Mouse (Mus musculus): ENCODE results near the gene Mpv17l2. TPM values are rescaled to one million over a fixed set of nuclear protein-coding genes. Genes with fewer than 3 reads are reported as not detected.

Gene Mpv17l2
- polyA plus RNA-seq, 1 experiment from 2014 or later: 29.6 TPM

DNA sequence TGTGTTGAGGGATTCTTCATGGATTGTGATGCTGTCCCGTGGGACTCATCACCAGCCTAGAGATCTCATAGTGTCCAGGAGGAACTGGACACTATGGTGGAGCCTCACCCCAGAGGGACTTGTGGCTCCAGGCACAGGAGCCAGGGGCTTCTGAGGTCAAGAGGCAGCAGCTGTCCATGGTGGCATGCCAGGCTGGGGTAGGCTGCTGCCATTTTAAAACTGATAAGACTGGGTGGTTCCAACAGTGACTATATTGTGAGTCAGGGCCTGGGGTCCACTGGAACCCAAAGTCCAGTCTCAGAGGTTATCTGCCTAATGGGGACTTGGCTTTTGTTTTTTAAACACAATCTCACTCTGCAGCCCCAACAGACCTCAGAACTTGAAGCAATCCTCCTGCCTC lies 41.1 kb upstream of the Mpv17l2 start:
- Histone ChIP-seq H3K27me3 (ENCODE audit: control insufficient read depth, insufficient read depth, low read length) (peaks cover 52% of the 10 kb centered on the region), H3K27ac (ENCODE audit: low read depth, low read length) (no peak overlapping the region), H3K4me2 (no peak overlapping the region), H3K4me1 (ENCODE audit: control insufficient read depth, insufficient read depth, low read length) (peaks cover 11% of the 10 kb centered on the region), H3K36me3 (ENCODE audit: control insufficient read depth, insufficient read depth, low read length) (no peaks in the 10 kb centered on the region), H3K9ac (ENCODE audit: low read length) (no peak overlapping the region), H3K4me3 (ENCODE audit: low read depth, low read length) (no peak overlapping the region), H3K9me3 (ENCODE audit: control insufficient read depth, low read length) (no peaks in the 10 kb centered on the region)
- 93% methylated on average over 1 of the region's 1 CpGs for WGBS
- peak; percentile 81 for DNase-seq (ENCODE audit: low spot score, missing footprints)
- ATAC-seq (ENCODE audit: low FRiP score): no peak

- Histone ChIP-seq H3K9ac (ENCODE audit: low read length) (no peak overlapping the region), H3K4me2 (no peak overlapping the region), H3K36me3 (ENCODE audit: control insufficient read depth, insufficient read depth, low read length) (no peaks in the 10 kb centered on the region), H3K9me3 (ENCODE audit: control insufficient read depth, low read length) (no peaks in the 10 kb centered on the region), H3K4me1 (ENCODE audit: control insufficient read depth, insufficient read depth, low read length) (peaks cover 15% of the 10 kb centered on the region), H3K27ac (ENCODE audit: low read depth, low read length) (no peak overlapping the region), H3K27me3 (ENCODE audit: control insufficient read depth, insufficient read depth, low read length) (peaks cover 52% of the 10 kb centered on the region), H3K4me3 (ENCODE audit: low read depth, low read length) (no peak overlapping the region)
- ATAC-seq (ENCODE audit: low FRiP score): no peak
- 30% methylated on average over 15 of the region's 15 CpGs for WGBS
- DNase-seq (ENCODE audit: low spot score, missing footprints): peak; percentile 81
Measured at GRCm38 (mm10) chr8:70801156-70801555, 40.4 kb upstream of the Mpv17l2 start.

GRCm38 (mm10) chr8:70800648-70801047 lies 39.9 kb upstream of the Mpv17l2 start:
- no peak overlapping the region for H3K4me3 ChIP-seq (ENCODE audit: low read depth, low read length)
- H3K4me2 ChIP-seq: no peak overlapping the region
- 47% methylated on average over 10 of the region's 10 CpGs for WGBS
- DNase-seq (ENCODE audit: low spot score, missing footprints) (no peak), ATAC-seq (ENCODE audit: low FRiP score) (no peak)
- H3K36me3 ChIP-seq (ENCODE audit: control insufficient read depth, insufficient read depth, low read length): no peaks in the 10 kb centered on the region
- H3K9me3 ChIP-seq (ENCODE audit: control insufficient read depth, low read length): no peaks in the 10 kb centered on the region
- peaks cover 49% of the 10 kb centered on the region for H3K27me3 ChIP-seq (ENCODE audit: control insufficient read depth, insufficient read depth, low read length)
- H3K9ac ChIP-seq (ENCODE audit: low read length): no peak overlapping the region
- no peak overlapping the region for H3K27ac ChIP-seq (ENCODE audit: low read depth, low read length)
- H3K4me1 ChIP-seq (ENCODE audit: control insufficient read depth, insufficient read depth, low read length): peaks cover 15% of the 10 kb centered on the region

GRCm38 (mm10) chr8:70798281-70798680 lies 37.5 kb upstream of the Mpv17l2 start:
- ATAC-seq (ENCODE audit: low FRiP score): no peak
- Histone ChIP-seq H3K4me1 (ENCODE audit: control insufficient read depth, insufficient read depth, low read length) (peaks cover 9% of the 10 kb centered on the region), H3K9ac (ENCODE audit: low read length) (no peak overlapping the region), H3K27me3 (ENCODE audit: control insufficient read depth, insufficient read depth, low read length) (peaks cover 32% of the 10 kb centered on the region), H3K36me3 (ENCODE audit: control insufficient read depth, insufficient read depth, low read length) (no peaks in the 10 kb centered on the region), H3K4me2 (peak overlapping the region; percentile 82), H3K27ac (ENCODE audit: low read depth, low read length) (no peak overlapping the region), H3K4me3 (ENCODE audit: low read depth, low read length) (peak overlapping the region; percentile 47; the same call in 1 of the 2 replicates), H3K9me3 (ENCODE audit: control insufficient read depth, low read length) (no peaks in the 10 kb centered on the region)
- 15% methylated on average over 15 of the region's 15 CpGs for WGBS
- DNase-seq (ENCODE audit: low spot score, missing footprints): no peak

- Histone ChIP-seq H3K27me3 (ENCODE audit: control insufficient read depth, insufficient read depth, low read length) (peaks cover 28% of the 10 kb centered on the region), H3K27ac (ENCODE audit: low read depth, low read length) (no peak overlapping the region), H3K4me2 (peak overlapping the region; percentile 82), H3K4me3 (ENCODE audit: low read depth, low read length) (peak overlapping the region; percentile 47), H3K4me1 (ENCODE audit: control insufficient read depth, insufficient read depth, low read length) (peaks cover 18% of the 10 kb centered on the region), H3K9me3 (ENCODE audit: control insufficient read depth, low read length) (no peaks in the 10 kb centered on the region), H3K36me3 (ENCODE audit: control insufficient read depth, insufficient read depth, low read length) (no peaks in the 10 kb centered on the region), H3K9ac (ENCODE audit: low read length) (peak overlapping the region; percentile 60)
- peak; percentile 99 for DNase-seq (ENCODE audit: low spot score, missing footprints)
- peak; percentile 84 for ATAC-seq (ENCODE audit: low FRiP score)
- under 1% methylated on average over 56 of the region's 57 CpGs for WGBS
Measured at GRCm38 (mm10) chr8:70797081-70798070, 36.6 kb upstream of the Mpv17l2 start.

GRCm38 (mm10) chr8:70796403-70797080 lies 35.8 kb upstream of the Mpv17l2 start:
- under 1% methylated on average over 48 of the region's 54 CpGs for WGBS
- peak overlapping the region; percentile 60 for H3K9ac ChIP-seq (ENCODE audit: low read length)
- ATAC-seq (ENCODE audit: low FRiP score) (peak; percentile 5), DNase-seq (ENCODE audit: low spot score, missing footprints) (no peak)
- H3K27me3 ChIP-seq (ENCODE audit: control insufficient read depth, insufficient read depth, low read length): peaks cover 28% of the 10 kb centered on the region
- H3K36me3 ChIP-seq (ENCODE audit: control insufficient read depth, insufficient read depth, low read length): no peaks in the 10 kb centered on the region
- H3K4me1 ChIP-seq (ENCODE audit: control insufficient read depth, insufficient read depth, low read length): peaks cover 20% of the 10 kb centered on the region
- H3K4me3 ChIP-seq (ENCODE audit: low read depth, low read length): peak overlapping the region; percentile 47
- peak overlapping the region; percentile 82 for H3K4me2 ChIP-seq
- H3K27ac ChIP-seq (ENCODE audit: low read depth, low read length): no peak overlapping the region
- H3K9me3 ChIP-seq (ENCODE audit: control insufficient read depth, low read length): no peaks in the 10 kb centered on the region

DNA sequence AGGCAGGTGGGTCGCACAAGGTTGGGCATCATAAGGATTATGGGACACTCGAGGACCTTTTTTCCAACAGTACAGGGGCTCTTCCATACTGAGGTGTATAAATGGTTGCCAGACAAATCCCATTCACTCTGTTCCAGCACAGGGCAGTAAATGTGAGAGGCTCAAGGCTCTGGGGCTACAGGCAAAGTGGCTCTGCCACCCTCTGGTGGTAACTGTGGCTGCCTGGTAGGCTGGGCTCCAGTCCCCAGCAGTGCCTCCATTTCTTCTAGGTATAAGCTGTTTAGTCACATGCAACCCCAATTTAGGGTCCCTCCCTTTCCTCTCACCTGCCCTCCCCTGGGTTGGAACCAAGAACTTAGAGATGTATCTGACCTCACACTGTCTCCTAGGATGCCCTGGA lies 34.6 kb upstream of the Mpv17l2 start:
- H3K4me3 ChIP-seq (ENCODE audit: low read depth, low read length): no peak overlapping the region
- no peak overlapping the region for H3K4me2 ChIP-seq
- H3K27me3 ChIP-seq (ENCODE audit: control insufficient read depth, insufficient read depth, low read length): peaks cover 28% of the 10 kb centered on the region
- ATAC-seq (ENCODE audit: low FRiP score): no peak
- no peak overlapping the region for H3K9ac ChIP-seq (ENCODE audit: low read length)
- no peaks in the 10 kb centered on the region for H3K9me3 ChIP-seq (ENCODE audit: control insufficient read depth, low read length)
- DNase-seq (ENCODE audit: low spot score, missing footprints): no peak
- peaks cover 25% of the 10 kb centered on the region for H3K4me1 ChIP-seq (ENCODE audit: control insufficient read depth, insufficient read depth, low read length)
- no peaks in the 10 kb centered on the region for H3K36me3 ChIP-seq (ENCODE audit: control insufficient read depth, insufficient read depth, low read length)
- H3K27ac ChIP-seq (ENCODE audit: low read depth, low read length): no peak overlapping the region
- 80% methylated on average over 2 of the region's 2 CpGs for WGBS

GRCm38 (mm10) chr8:70794215-70794614 lies 33.5 kb upstream of the Mpv17l2 start:
- no peak for ATAC-seq (ENCODE audit: low FRiP score)
- no peaks in the 10 kb centered on the region for H3K9me3 ChIP-seq (ENCODE audit: control insufficient read depth, low read length)
- peaks cover 25% of the 10 kb centered on the region for H3K4me1 ChIP-seq (ENCODE audit: control insufficient read depth, insufficient read depth, low read length)
- no peak overlapping the region for H3K27ac ChIP-seq (ENCODE audit: low read depth, low read length)
- WGBS: 88% methylated on average over 2 of the region's 2 CpGs
- DNase-seq (ENCODE audit: low spot score, missing footprints): no peak
- H3K9ac ChIP-seq (ENCODE audit: low read length): no peak overlapping the region
- no peaks in the 10 kb centered on the region for H3K36me3 ChIP-seq (ENCODE audit: control insufficient read depth, insufficient read depth, low read length)
- no peak overlapping the region for H3K4me2 ChIP-seq
- no peak overlapping the region for H3K4me3 ChIP-seq (ENCODE audit: low read depth, low read length)
- peaks cover 18% of the 10 kb centered on the region for H3K27me3 ChIP-seq (ENCODE audit: control insufficient read depth, insufficient read depth, low read length)

- Histone ChIP-seq H3K36me3 (ENCODE audit: control insufficient read depth, insufficient read depth, low read length) (no peaks in the 10 kb centered on the region), H3K27ac (ENCODE audit: low read depth, low read length) (peak overlapping the region; percentile 79), H3K9me3 (ENCODE audit: control insufficient read depth, low read length) (no peaks in the 10 kb centered on the region), H3K4me1 (ENCODE audit: control insufficient read depth, insufficient read depth, low read length) (peaks cover 28% of the 10 kb centered on the region), H3K27me3 (ENCODE audit: control insufficient read depth, insufficient read depth, low read length) (peaks cover 3% of the 10 kb centered on the region), H3K4me2 (peak overlapping the region; percentile 77), H3K9ac (ENCODE audit: low read length) (peak overlapping the region; percentile 54), H3K4me3 (ENCODE audit: low read depth, low read length) (peak overlapping the region; percentile 46)
- WGBS: under 1% methylated on average over 20 of the region's 20 CpGs
- DNase-seq (ENCODE audit: low spot score, missing footprints) (no peak), ATAC-seq (ENCODE audit: low FRiP score) (no peak; the same call in 1 of the 2 replicates)
Measured at GRCm38 (mm10) chr8:70792700-70793099, 32.0 kb upstream of the Mpv17l2 start.
